Mouse (Mus musculus): ENCODE measurements around the gene Auts2.

- TF ChIP-seq CTCF (IDR thresholded peaks at IDR 0.05; ENCODE audit: extremely low read depth, insufficient read length, insufficient replicate concordance, low read depth, low read length) (no peak), POLR2A (IDR thresholded peaks at IDR 0.05; ENCODE audit: low read depth, low read length) (no peak)
Observed at GRCm38 (mm10) chr5:131718013-131718412, 825.1 kb downstream of the Auts2 start.

All from small intestine, adult 2 months (tissue).